Mouse (Mus musculus) ovary, postnatal 14 days (tissue): ENCODE data around the gene Sept9.
"Not testable (repeated sequence)": the region's sequence is repeated elsewhere in the genome, so short reads cannot be mapped to it uniquely, and the experiment has no call there.

ENCODE experiments used
- DNase-seq: peaks from one replicate; pipeline ENCODE4 v3.0.0; 2022; ENCODE audit warnings: low spot score

The Sept9 gene

DNA sequence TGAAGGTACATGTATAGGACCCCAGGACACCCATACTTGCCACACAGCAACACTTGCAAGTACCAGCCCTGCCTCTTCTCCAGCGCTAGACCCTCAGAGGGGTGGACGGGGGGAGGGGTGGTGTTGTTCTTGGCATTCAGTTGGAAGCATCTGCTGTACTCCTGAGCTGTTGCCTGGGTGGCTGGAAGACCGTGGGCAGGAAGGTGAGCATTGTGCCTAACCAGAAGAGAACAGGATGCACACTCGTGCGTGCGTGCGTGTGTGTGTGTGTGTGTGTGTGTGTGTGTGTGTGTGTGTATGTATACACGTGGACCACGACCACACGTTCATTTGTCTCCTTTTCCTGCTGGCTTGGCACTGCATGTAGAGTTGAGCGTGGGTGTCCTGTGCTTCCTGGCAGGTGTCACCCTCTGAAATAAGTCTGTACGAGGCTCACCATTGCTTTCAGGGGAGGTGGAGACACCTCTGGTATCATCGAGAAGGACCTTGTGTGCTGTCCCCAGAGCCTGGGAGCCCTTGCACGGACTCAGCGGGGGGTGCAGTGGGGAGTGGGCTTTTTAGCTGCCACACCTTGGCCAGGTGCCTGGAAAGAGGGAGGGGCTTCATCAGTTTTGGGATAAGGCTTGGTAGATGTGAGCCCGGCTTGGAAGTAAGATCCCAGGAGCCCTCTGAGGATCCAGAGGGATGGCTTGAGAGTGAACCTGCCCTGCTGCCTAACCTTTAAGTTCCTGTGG, 127.6 kb downstream of the Sept9 start:
- no peak for DNase-seq

DNA sequence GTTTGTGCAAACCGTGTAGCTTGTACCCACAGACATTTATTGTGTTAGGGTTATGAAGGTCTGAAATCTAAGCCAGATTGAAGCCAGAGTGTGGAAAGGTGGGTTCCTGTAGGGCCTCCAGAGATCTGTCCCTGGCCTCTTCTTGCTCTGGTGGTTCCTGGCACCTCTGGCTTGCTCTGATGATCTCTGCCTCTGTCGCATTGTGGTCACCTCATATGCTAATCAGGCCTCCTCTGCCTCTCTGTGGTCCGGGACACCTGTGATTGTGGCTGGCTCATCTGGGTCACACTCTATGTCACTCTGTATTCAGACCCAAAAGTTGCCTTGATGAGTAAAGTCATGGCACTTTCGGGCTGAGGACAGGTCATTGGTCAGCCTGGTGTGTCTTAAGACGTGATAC, 128.2 kb downstream of the Sept9 start:
- no peak for DNase-seq

- no peak for DNase-seq
Measured at GRCm38 (mm10) chr11:117330076-117330950, 130.9 kb downstream of the Sept9 start.

- no peak for DNase-seq
Measured at GRCm38 (mm10) chr11:117330951-117331254, 131.4 kb downstream of the Sept9 start.

GRCm38 (mm10) chr11:117331361-117332241, 132.1 kb downstream of the Sept9 start:
- no peak for DNase-seq

GRCm38 (mm10) chr11:117332242-117333149, 133.0 kb downstream of the Sept9 start:
- DNase-seq: peak; percentile 70

GRCm38 (mm10) chr11:117333150-117333715, 133.8 kb downstream of the Sept9 start:
- DNase-seq: no peak

DNA sequence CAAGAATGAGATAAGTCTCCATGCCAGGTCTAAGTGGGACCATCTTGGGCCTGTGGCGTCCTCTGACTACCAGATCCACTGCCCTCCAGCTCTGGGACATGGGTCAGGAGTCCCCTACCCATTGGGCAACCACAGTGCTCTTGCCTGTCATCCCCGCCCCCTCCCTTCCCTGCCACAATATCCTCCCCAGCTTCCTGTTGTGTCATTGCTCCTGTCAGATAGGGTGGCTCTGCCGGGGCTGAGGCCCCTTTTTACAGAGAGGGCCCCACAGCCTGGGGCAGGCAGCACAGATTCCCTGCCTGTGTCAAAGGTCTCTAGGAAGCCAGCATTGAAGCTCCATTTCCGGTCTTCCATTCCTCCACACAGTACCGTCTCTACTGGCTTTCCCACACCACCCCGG, 134.6 kb downstream of the Sept9 start:
- no peak for DNase-seq

GRCm38 (mm10) chr11:117335146-117335545, 135.7 kb downstream of the Sept9 start:
- DNase-seq: no peak

DNA sequence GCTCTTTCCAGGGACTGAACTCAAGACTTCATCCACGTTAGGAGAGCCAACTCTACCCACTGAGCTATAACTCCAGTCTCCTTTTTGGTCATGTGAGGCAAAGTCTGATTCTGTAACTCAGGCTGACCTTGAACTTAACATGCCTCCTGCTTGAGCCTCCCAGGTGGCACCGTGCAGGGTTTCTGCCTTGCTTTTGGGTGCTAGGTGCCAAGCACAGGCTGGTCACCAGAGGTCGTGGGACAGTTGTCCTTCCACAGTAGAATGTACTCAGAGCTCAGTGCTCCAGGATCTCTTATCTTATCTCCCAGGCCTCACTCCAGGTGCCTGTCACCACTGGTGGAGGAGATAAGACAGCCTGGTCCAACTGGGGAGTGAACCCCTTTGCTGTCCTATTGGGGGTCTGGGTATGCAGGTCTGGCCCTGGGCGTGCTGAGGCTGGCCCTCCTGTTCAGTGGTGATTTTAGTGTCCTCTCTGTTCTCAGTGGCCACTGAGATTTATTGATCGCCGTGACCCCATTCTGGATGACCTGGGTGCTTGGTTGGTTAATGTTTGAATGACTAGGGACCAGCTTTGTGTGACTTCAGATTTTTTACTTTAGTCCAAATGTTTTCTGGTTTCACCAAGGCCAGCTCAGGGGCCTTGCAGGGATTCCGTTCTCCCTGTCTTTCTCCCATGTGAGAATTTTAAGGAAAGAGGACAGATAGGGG, 136.8 kb downstream of the Sept9 start:
- no peak for DNase-seq

- DNase-seq: no peak
Measured at GRCm38 (mm10) chr11:117337749-117338148, 138.3 kb downstream of the Sept9 start.

GRCm38 (mm10) chr11:117338503-117338902, 139.0 kb downstream of the Sept9 start:
- no peak for DNase-seq

DNA sequence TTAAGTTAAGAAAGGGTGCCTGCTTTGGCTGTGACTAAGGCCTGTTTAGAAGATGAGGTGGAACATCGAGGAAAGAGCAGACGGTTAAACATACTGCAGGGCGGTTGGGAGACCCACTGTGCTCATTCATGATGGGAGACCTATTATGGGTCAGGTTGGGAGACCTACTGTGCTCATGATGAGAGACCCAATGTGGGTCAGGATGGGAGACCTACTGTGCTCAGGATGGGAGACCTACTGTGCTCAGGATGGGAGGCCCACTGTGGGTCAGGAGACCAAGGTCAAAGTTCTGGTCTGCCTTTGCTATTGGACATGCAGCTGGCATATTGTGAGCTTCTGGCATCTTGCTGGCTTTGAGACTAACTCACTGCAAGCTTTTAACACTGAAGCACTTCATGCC, 139.6 kb downstream of the Sept9 start:
- no peak for DNase-seq

DNA sequence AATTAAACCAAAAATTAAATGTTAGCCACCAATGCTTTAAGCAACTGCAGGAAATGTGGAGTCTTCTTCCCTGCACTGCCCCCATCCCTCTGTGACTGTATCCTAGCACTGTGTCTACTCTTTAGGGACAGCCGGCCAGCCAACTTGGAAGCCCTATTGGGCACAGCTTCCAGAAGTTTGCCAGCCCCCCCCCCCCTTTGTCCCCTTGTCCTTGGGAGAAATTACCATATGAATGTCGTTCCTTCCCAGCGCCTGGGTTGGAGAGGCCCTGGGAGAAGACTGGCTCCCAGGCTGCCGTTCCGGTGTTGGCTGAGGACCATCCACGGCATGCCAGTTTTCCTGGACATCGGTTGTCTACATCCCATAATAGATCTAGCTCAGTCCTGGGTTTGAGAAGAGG, 141.8 kb downstream of the Sept9 start:
- DNase-seq: no peak

DNA sequence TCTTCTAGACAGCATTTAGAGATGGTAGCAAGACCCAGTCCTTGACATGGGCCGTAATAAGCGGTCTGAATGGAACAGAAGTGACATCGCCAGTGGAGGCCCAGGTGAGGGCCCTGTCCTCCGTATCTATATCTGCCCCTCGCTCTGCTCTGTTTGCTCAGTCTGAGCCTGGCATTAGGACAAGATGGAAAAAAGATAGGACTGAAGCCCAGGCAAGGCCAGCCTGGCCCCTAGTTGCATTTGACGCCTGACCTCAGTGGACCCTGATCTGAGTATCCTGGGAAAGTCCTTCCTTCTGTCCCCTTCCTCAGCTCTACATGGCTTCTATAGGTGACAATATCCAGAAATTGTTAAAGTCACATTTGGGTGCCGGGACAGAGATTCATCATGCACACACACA, 142.6 kb downstream of the Sept9 start:
- DNase-seq: no peak

- not testable (repeated sequence) for DNase-seq
Measured at GRCm38 (mm10) chr11:117342490-117342889, 143.0 kb downstream of the Sept9 start.

- no peak for DNase-seq
Measured at GRCm38 (mm10) chr11:117343800-117344199, 144.3 kb downstream of the Sept9 start.

GRCm38 (mm10) chr11:117344339-117345021, 145.0 kb downstream of the Sept9 start:
- no peak for DNase-seq

DNA sequence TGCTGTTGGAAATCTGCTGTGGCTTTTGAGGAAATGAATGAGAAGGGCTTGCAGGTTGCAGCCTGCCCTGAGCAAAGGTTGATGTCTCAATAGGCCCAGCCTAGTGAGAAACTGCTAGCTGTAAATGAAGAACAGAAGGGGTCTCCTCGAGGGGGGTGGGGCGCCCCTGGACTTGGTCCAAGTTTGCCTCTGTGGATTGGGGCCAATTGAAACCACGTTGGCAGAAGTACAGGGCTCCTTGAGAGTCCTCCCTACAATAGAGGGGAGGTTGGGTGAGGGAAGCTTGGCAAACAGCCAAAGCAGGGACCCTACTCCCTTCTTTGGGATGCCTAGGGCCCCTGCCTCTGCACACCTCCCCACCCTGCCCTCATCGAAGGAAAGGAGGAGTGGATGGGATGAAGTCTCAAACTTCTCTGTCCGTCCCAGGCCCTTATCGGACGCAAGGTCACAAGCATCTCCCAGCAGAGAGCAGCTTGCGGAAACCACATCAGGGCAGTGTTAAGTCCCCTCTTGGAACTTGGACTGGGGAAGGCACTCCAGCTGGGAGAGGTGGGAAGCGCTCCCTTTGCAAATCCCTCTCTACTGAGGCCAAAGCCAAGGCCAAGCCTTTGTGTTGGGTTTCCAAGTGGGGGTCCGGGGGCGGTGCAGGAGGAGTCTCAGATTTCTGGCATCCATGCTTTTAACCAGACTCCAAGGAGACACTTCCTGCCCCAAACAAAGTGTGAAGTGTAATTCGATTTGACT, 145.7 kb downstream of the Sept9 start:
- DNase-seq: peak; percentile 63
